Mouse (Mus musculus) neural tube, embryonic 14.5 days (tissue): ENCODE measurements at regions not wholly inside any gene's neighbourhood (a gene's known extent, or its start where the extent isn't known, plus 50 kb on each side); places are given as distances from the start of the nearest gene placed in this dataset.

ENCODE experiments used
- ATAC-seq: fragments of 200-750 bp; cut with Nextera tagmentation; 2 replicates; pipeline ENCODE4 v1.8.0; 2017; ENCODE audit warnings: low read depth, mild to moderate bottlenecking, moderate TSS enrichment, moderate library complexity
- H3K27ac ChIP-seq: fragments of 300-500 bp; sonication (generic); 2 replicates; pipeline ENCODE4 v1.5.1; 2014; ENCODE audit warnings: low read depth, mild to moderate bottlenecking, control low read depth, low read length, moderate library complexity, mixed read lengths
- H3K27me3 ChIP-seq: fragments of 300-500 bp; sonication (generic); 2 replicates; pipeline ENCODE4 v1.6.1; 2014; ENCODE audit warnings: low read length; ENCODE audit not compliant: control insufficient read depth, insufficient read depth
- H3K36me3 ChIP-seq: fragments of 300-500 bp; sonication (generic); 2 replicates; pipeline ENCODE4 v1.6.1; 2014; ENCODE audit warnings: low read length, mixed read lengths; ENCODE audit not compliant: control insufficient read depth, insufficient read depth
- H3K4me1 ChIP-seq: fragments of 300-500 bp; sonication (generic); 2 replicates; pipeline ENCODE4 v1.6.1; 2014; ENCODE audit warnings: low read length; ENCODE audit not compliant: control insufficient read depth, insufficient read depth
- H3K4me2 ChIP-seq: fragments of 300-500 bp; sonication (generic); 2 replicates; pipeline ENCODE4 v1.6.1; 2014; ENCODE audit warnings: mild to moderate bottlenecking, low read depth, low read length, control low read depth
- H3K4me3 ChIP-seq: fragments of 300-500 bp; sonication (generic); 2 replicates; pipeline ENCODE4 v1.5.1; 2014; ENCODE audit warnings: low read depth, low read length, control low read depth, mixed read lengths
- H3K9ac ChIP-seq: fragments of 300-500 bp; sonication (generic); replicated peaks from 2 replicates; pipeline ENCODE4 v1.6.1; 2014; ENCODE audit warnings: low read depth, mild to moderate bottlenecking, control low read depth, low read length, mixed read lengths
- H3K9me3 ChIP-seq: fragments of 300-500 bp; sonication (generic); 2 replicates; pipeline ENCODE4 v1.6.1; 2016; ENCODE audit warnings: low read length; ENCODE audit not compliant: control insufficient read depth
- WGBS: fragments of 180-500 bp; shearing (Covaris S2); extraction: QIAGEN DNeasy Blood & Tissue Kit; methylation state at CpG from one replicate; pipeline ENCODE4 v1.1.7; 2014; 5-methylcytosine and 5-hydroxymethylcytosine counted together

GRCm38 (mm10) chr15:11693772-11694270, 213.3 kb downstream of the Npr3 start:
- no peaks in the 10 kb centered on the region for H3K9me3 ChIP-seq
- H3K4me2 ChIP-seq: no peak overlapping the region
- no peaks in the 10 kb centered on the region for H3K36me3 ChIP-seq
- WGBS: 73% methylated on average over 14 of the region's 14 CpGs
- no peak for ATAC-seq
- no peak overlapping the region for H3K27ac ChIP-seq
- H3K4me1 ChIP-seq: no peaks in the 10 kb centered on the region
- H3K4me3 ChIP-seq: no peak overlapping the region
- H3K9ac ChIP-seq: no peak overlapping the region
- H3K27me3 ChIP-seq: no peaks in the 10 kb centered on the region

- Histone ChIP-seq H3K4me3 (no peak overlapping the region), H3K9ac (no peak overlapping the region), H3K9me3 (no peaks in the 10 kb centered on the region), H3K27me3 (no peaks in the 10 kb centered on the region), H3K27ac (no peak overlapping the region), H3K4me1 (no peaks in the 10 kb centered on the region), H3K36me3 (no peaks in the 10 kb centered on the region), H3K4me2 (no peak overlapping the region)
- ATAC-seq: no peak
- WGBS: 76% methylated on average over 5 of the region's 5 CpGs
Observed at GRCm38 (mm10) chr15:11664839-11665379, 242.2 kb downstream of the Npr3 start.

GRCm38 (mm10) chr15:11655168-11655567, 251.9 kb downstream of the Npr3 start:
- H3K4me2 ChIP-seq: no peak overlapping the region
- no peak overlapping the region for H3K4me3 ChIP-seq
- no peaks in the 10 kb centered on the region for H3K9me3 ChIP-seq
- no peak for ATAC-seq
- H3K9ac ChIP-seq: no peak overlapping the region
- no peaks in the 10 kb centered on the region for H3K4me1 ChIP-seq
- no peaks in the 10 kb centered on the region for H3K36me3 ChIP-seq
- H3K27me3 ChIP-seq: no peaks in the 10 kb centered on the region
- 87% methylated on average over 3 of the region's 3 CpGs for WGBS
- H3K27ac ChIP-seq: no peak overlapping the region

GRCm38 (mm10) chr15:11646241-11646640, 246.8 kb upstream of the Tars start:
- Histone ChIP-seq H3K4me3 (no peak overlapping the region), H3K36me3 (no peaks in the 10 kb centered on the region), H3K27me3 (no peaks in the 10 kb centered on the region), H3K9ac (no peak overlapping the region), H3K9me3 (no peaks in the 10 kb centered on the region), H3K4me1 (no peaks in the 10 kb centered on the region), H3K4me2 (no peak overlapping the region), H3K27ac (no peak overlapping the region)
- no peak for ATAC-seq
- 91% methylated on average over 6 of the region's 6 CpGs for WGBS

- ATAC-seq: no peak
- no peaks in the 10 kb centered on the region for H3K4me1 ChIP-seq
- H3K4me3 ChIP-seq: no peak overlapping the region
- H3K27me3 ChIP-seq: no peaks in the 10 kb centered on the region
- no peak overlapping the region for H3K4me2 ChIP-seq
- WGBS: 81% methylated on average over 7 of the region's 7 CpGs
- no peak overlapping the region for H3K9ac ChIP-seq
- no peaks in the 10 kb centered on the region for H3K9me3 ChIP-seq
- H3K27ac ChIP-seq: no peak overlapping the region
- H3K36me3 ChIP-seq: no peaks in the 10 kb centered on the region
Observed at GRCm38 (mm10) chr15:11644779-11645178, 245.3 kb upstream of the Tars start.

- ATAC-seq: no peak
- Histone ChIP-seq H3K4me2 (no peak overlapping the region), H3K27ac (no peak overlapping the region), H3K27me3 (no peaks in the 10 kb centered on the region), H3K9me3 (no peaks in the 10 kb centered on the region), H3K4me1 (no peaks in the 10 kb centered on the region), H3K36me3 (no peaks in the 10 kb centered on the region), H3K9ac (no peak overlapping the region), H3K4me3 (no peak overlapping the region)
- WGBS: 75% methylated on average over 2 of the region's 2 CpGs
Observed at GRCm38 (mm10) chr15:11630654-11631053, 231.2 kb upstream of the Tars start.

- WGBS: 82% methylated on average over 9 of the region's 9 CpGs
- Histone ChIP-seq H3K4me3 (no peak overlapping the region), H3K9ac (no peak overlapping the region), H3K4me1 (no peaks in the 10 kb centered on the region), H3K4me2 (no peak overlapping the region), H3K27me3 (no peaks in the 10 kb centered on the region), H3K27ac (no peak overlapping the region), H3K9me3 (no peaks in the 10 kb centered on the region), H3K36me3 (no peaks in the 10 kb centered on the region)
- no peak for ATAC-seq
Observed at GRCm38 (mm10) chr15:11626433-11626832, 227.0 kb upstream of the Tars start.

- no peak overlapping the region for H3K4me2 ChIP-seq
- H3K9ac ChIP-seq: no peak overlapping the region
- no peak overlapping the region for H3K4me3 ChIP-seq
- ATAC-seq: no peak
- no peaks in the 10 kb centered on the region for H3K9me3 ChIP-seq
- H3K36me3 ChIP-seq: no peaks in the 10 kb centered on the region
- H3K4me1 ChIP-seq: no peaks in the 10 kb centered on the region
- no peaks in the 10 kb centered on the region for H3K27me3 ChIP-seq
- 58% methylated on average over 3 of the region's 3 CpGs for WGBS
- no peak overlapping the region for H3K27ac ChIP-seq
Observed at GRCm38 (mm10) chr15:11612416-11612815, 213.0 kb upstream of the Tars start.

GRCm38 (mm10) chr15:11610043-11610670, 210.7 kb upstream of the Tars start:
- H3K27ac ChIP-seq: no peak overlapping the region
- no peak overlapping the region for H3K4me3 ChIP-seq
- no peaks in the 10 kb centered on the region for H3K36me3 ChIP-seq
- no peaks in the 10 kb centered on the region for H3K9me3 ChIP-seq
- H3K27me3 ChIP-seq: no peaks in the 10 kb centered on the region
- ATAC-seq: no peak
- 45% methylated on average over 3 of the region's 3 CpGs for WGBS
- no peaks in the 10 kb centered on the region for H3K4me1 ChIP-seq
- no peak overlapping the region for H3K4me2 ChIP-seq
- no peak overlapping the region for H3K9ac ChIP-seq
